Mouse (Mus musculus) brown adipose tissue, adult 24 weeks (tissue): ENCODE results near the gene Ugt1a7c. TPM values are rescaled to one million over a fixed set of nuclear protein-coding genes. Genes with fewer than 3 reads are reported as not detected.
A peak's percentile ranks its signal among the peaks of the same experiment; 100 is the strongest.

ENCODE experiments used
- H3K27ac ChIP-seq: fragments of 200-500 bp; replicated peaks from 2 replicates; pipeline ENCODE4 v1.5.1; 2012; ENCODE audit warnings: low read depth, mild to moderate bottlenecking, low read length
- H3K4me1 ChIP-seq: fragments of 200-500 bp; 2 replicates; pipeline ENCODE4 v1.6.1; 2012; ENCODE audit warnings: low read length, mixed read lengths; ENCODE audit not compliant: control insufficient read depth, insufficient read depth, insufficient read length
- H3K4me3 ChIP-seq: fragments of 200-500 bp; 2 replicates; pipeline ENCODE4 v1.5.1; 2012; ENCODE audit warnings: low read depth, mild to moderate bottlenecking, low read length, moderate library complexity; ENCODE audit not compliant: insufficient read depth
- polyA plus RNA-seq: library from polyadenylated mRNA; stranded (reverse); fragments of >200 nt; gene quantifications from 2 replicates; pipeline ENCODE4 v1.2.4, GENCODE M21; 2012; ENCODE audit not compliant: missing spikeins, insufficient read depth, insufficient read length

Ugt1a7c gene
- polyA plus RNA-seq, 1 experiment: 1.5 TPM

- Histone ChIP-seq H3K4me1 (no peaks in the 10 kb centered on the region), H3K27ac (no peak within 1 kb of the TSS), H3K4me3 (no peak within 1 kb of the TSS)
These were observed 105.6 kb downstream of the Ugt1a7c start, which contains the start of gene Ugt1a2 for GRCm38 (mm10) chr1:88200456-88200855. Ugt1a2 (plus strand) TSS chr1:88200601.

- Histone ChIP-seq H3K4me3 (peak within 1 kb of the TSS; percentile 71), H3K27ac (no peak within 1 kb of the TSS), H3K4me1 (no peaks in the 10 kb centered on the region)
These were observed 110.5 kb downstream of the Ugt1a7c start, which contains the start of gene Dnajb3 for GRCm38 (mm10) chr1:88205294-88205922. Dnajb3 (minus strand) TSS chr1:88205782.

GRCm38 (mm10) chr1:88206843-88207479 lies 112.1 kb downstream of the Ugt1a7c start:
- no peak overlapping the region for H3K4me3 ChIP-seq
- no peak overlapping the region for H3K27ac ChIP-seq
- H3K4me1 ChIP-seq: no peaks in the 10 kb centered on the region

GRCm38 (mm10) chr1:88211812-88212211 lies 117.0 kb downstream of the Ugt1a7c start, which contains the start of gene Ugt1a1:
Ugt1a1 (plus strand) TSS chr1:88211959.
- Histone ChIP-seq H3K4me1 (no peaks in the 10 kb centered on the region), H3K4me3 (no peak within 1 kb of the TSS), H3K27ac (no peak within 1 kb of the TSS)

GRCm38 (mm10) chr1:88212341-88213045 lies 117.6 kb downstream of the Ugt1a7c start:
- Histone ChIP-seq H3K4me1 (no peaks in the 10 kb centered on the region), H3K4me3 (no peak overlapping the region), H3K27ac (no peak overlapping the region)

- Histone ChIP-seq H3K4me3 (no peak overlapping the region), H3K27ac (no peak overlapping the region), H3K4me1 (no peaks in the 10 kb centered on the region)
These were observed 118.2 kb downstream of the Ugt1a7c start for GRCm38 (mm10) chr1:88213061-88213460.

GRCm38 (mm10) chr1:88213766-88214461 lies 119.1 kb downstream of the Ugt1a7c start:
- Histone ChIP-seq H3K4me3 (no peak overlapping the region), H3K27ac (no peak overlapping the region), H3K4me1 (no peaks in the 10 kb centered on the region)

- no peaks in the 10 kb centered on the region for H3K4me1 ChIP-seq
- H3K27ac ChIP-seq: no peak overlapping the region
- H3K4me3 ChIP-seq: no peak overlapping the region
These were observed 119.6 kb downstream of the Ugt1a7c start for GRCm38 (mm10) chr1:88214462-88214952.

- Histone ChIP-seq H3K4me1 (no peaks in the 10 kb centered on the region), H3K4me3 (no peak overlapping the region), H3K27ac (no peak overlapping the region)
These were observed 120.9 kb downstream of the Ugt1a7c start for GRCm38 (mm10) chr1:88215466-88216380.

- no peak overlapping the region for H3K4me3 ChIP-seq
- no peaks in the 10 kb centered on the region for H3K4me1 ChIP-seq
- H3K27ac ChIP-seq: no peak overlapping the region
These were observed 121.7 kb downstream of the Ugt1a7c start for GRCm38 (mm10) chr1:88216551-88216950.

GRCm38 (mm10) chr1:88217144-88217543 lies 122.3 kb downstream of the Ugt1a7c start:
- no peaks in the 10 kb centered on the region for H3K4me1 ChIP-seq
- H3K4me3 ChIP-seq: no peak overlapping the region
- H3K27ac ChIP-seq: no peak overlapping the region

- Histone ChIP-seq H3K27ac (no peak overlapping the region), H3K4me1 (no peaks in the 10 kb centered on the region), H3K4me3 (no peak overlapping the region)
These were observed 122.7 kb downstream of the Ugt1a7c start for GRCm38 (mm10) chr1:88217576-88217975.

GRCm38 (mm10) chr1:88218051-88218450 lies 123.2 kb downstream of the Ugt1a7c start:
- Histone ChIP-seq H3K27ac (no peak overlapping the region), H3K4me1 (no peaks in the 10 kb centered on the region), H3K4me3 (no peak overlapping the region)

GRCm38 (mm10) chr1:88218591-88218990 lies 123.7 kb downstream of the Ugt1a7c start:
- Histone ChIP-seq H3K4me1 (no peaks in the 10 kb centered on the region), H3K4me3 (no peak overlapping the region), H3K27ac (no peak overlapping the region)
